Mouse (Mus musculus) spleen, adult 18-20 months (tissue): ENCODE data around the gene Pard3b.

Source experiments
- DNase-seq, 2 experiments: peaks; one replicate each; pipeline ENCODE4 v3.0.0; 2022; ENCODE audit warnings: mixed read lengths in 2 of 2

Gene Pard3b

DNA sequence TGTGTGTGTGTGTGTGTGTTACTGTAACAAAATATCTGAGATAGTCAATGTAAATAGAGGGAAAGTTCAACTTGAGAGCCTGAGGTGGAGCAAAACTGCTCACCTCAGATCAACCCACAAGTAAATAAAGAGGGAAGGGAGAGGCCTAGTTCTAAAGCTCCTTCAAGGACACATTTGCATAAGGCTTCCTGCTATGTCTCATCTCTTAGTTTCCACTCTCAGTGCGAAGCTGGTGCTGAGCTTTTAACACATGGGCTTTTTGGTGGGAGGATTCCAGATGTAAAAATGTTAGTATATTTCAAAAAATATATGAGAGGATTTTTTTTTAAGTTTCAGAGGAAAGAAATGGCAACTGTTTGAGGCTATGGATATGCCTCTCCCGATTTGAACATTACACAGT, 294.9 kb downstream of the Pard3b start:
- no peak for DNase-seq

DNA sequence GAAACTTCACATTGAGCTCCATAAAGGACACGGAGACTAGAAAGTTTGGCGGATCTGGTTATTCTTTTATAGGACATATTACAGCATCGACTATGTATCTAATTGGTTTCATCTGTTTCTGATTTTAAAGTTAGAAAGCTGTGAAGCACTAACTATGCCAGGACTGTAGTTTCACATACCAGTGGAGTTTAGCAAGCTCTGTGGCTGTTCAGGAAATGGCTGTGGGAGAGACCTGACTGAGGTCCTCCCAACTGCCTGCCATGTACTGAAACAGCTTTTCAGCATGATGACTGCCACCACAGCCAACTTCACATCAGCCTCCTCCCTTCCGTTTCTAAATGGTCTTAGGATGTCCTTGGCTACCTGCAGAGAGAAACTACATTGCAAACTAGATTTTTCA, 296.1 kb downstream of the Pard3b start:
- no peak for DNase-seq

DNA sequence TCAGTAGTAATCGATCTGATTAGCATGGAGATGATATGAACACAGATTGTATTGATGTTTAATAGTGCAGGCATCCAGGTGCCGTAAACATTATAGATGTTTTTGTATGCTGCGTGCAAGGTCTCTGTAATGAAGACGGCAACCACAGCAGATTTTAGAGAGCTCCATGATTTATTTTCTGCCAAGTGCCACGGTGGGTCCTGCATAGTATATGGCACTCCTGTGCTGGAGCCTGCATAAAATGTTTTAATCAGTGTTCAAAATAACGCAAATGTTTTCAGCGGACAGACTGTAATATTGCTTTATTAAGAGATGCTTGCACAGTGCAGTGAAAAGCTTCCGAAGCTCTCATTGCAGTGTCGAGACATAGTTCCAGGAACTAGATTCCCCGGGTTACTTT, 301.3 kb downstream of the Pard3b start:
- no peak for DNase-seq

DNA sequence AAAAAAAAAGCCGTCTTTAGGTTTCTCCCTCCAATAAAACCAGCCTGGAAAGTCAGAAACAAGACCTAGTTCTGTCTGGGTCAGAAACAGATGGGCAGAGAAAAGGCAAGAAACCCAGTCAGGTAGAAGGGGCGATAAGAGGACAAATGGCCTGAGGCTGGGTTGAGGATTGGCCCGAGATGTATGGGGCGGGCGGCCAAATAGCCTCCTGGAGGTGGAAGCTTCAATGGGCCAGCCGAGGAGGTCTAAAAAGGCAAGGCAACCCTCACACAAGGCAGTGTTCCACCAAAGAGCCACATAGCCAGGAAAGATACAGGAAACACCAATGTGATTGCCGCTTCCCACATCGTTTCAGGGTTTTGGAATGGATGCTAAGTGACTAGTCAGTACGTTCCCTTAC, 322.9 kb downstream of the Pard3b start:
- DNase-seq, result no peak

DNA sequence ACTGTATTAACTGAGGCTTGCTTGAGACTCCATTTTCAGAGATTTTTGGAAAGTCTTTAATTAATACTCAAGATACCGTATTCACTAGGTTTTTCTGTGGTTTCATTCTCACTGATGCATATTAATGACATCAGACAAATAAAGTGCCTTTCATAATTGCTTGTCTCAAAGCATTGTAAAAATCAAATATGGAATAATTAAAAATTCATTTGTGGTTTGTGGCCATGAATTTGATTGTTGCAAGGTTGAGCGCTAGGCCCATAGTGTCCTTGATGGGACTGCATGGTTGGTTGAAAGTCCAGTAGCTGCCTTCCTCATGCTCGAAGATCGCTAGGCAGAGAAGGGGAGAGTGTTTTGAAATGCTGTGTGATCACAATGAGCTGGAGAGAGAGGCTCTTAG, 323.9 kb downstream of the Pard3b start:
- no peak for DNase-seq

DNA sequence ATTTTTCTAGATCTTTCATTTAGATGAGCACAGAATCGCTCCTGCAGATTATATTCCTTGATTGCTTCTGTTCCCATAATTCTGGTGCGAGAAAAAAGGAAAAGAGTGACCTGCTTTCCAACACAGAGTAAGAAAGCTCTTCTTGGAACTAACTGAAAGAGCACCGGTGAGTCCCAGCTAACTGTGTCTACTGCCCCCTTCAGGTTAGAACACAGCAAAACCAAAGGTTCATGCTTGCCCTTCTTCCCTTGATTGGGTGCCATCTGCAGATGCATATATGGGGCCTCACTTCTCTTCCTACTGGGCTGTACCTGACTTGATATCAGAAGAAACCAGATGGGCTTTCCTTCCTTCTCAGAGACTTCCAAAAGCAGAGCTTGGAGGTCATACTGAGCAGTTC, 328.5 kb downstream of the Pard3b start:
- DNase-seq, result peak in 1 of 2 experiments; percentile 7

DNA sequence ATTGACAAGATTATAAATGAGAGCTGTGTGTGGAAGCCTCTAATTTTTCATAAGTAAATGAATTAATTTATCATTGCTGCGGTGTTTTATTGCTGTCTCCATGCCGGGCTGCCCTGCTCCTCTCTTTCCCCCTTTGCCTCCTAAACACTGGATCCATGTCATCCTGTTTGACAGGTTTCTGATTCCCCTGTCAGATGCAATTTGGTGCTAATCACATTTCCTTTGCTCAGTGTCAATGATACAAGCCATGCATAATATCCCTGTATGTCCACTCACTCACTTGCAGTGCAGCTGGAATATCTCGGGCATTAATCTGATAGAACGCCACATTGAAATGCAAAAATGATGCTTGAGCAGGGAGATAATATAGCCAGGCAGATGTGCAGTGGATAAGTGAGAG, 329.2 kb downstream of the Pard3b start:
- DNase-seq, result no peak

DNA sequence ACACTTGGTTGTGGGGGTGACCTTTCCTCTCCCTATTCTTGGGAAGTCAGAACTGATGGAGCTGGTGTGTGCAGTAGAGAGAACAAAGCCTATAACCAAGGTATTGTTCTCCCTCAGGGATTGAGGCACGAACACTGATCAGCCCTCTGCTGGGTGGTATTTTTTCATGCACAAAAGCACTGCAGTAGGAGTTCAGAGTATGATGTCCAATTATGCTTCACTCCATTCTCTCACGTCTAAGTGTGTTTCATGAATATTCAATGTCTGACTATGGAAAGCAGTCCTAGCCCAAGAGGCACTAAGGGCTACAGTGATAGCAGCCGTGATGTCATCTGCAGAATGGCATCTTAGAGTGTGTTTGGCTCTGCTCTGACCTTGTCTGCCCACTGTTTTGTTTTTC, 359.1 kb downstream of the Pard3b start:
- DNase-seq, result no peak

DNA sequence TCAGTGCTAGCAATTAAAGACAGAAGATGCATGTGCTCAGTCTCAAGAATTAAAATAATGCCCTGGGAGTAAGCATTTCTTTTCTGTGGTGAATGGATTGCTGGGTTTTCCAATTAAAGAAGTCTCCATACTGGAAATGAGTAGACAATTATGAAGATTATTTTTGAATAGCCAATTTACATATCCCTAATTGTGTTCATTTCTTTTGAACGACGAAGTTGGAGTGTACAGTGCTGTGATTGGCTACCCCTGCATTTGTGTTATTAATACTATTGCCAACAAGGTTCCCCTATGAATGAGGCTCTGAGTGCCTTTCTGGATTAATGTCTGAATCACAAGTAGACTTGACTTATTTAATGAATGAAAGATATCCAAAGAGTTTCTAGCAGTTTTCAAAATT, 370.2 kb downstream of the Pard3b start:
- no peak for DNase-seq

DNA sequence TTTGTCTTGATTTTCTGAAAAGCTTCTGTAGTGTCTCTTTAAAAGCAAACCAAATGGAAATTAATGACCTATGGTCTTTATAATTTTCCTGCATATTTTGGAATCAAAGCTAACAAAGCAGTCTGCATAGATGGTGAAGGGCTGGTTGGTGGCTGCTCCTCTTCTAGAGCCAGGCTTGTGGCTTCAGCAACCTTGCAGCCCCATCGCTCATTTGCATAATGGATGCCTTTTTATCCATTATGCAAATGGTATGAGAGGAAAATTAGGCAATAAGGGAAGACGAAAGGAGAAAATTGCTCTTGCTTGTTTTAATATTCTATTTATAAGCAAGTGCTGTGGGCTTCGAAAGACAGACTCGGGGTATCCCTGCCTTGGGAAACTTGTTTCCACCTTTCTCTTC, 373.1 kb downstream of the Pard3b start:
- DNase-seq, result no peak

DNA sequence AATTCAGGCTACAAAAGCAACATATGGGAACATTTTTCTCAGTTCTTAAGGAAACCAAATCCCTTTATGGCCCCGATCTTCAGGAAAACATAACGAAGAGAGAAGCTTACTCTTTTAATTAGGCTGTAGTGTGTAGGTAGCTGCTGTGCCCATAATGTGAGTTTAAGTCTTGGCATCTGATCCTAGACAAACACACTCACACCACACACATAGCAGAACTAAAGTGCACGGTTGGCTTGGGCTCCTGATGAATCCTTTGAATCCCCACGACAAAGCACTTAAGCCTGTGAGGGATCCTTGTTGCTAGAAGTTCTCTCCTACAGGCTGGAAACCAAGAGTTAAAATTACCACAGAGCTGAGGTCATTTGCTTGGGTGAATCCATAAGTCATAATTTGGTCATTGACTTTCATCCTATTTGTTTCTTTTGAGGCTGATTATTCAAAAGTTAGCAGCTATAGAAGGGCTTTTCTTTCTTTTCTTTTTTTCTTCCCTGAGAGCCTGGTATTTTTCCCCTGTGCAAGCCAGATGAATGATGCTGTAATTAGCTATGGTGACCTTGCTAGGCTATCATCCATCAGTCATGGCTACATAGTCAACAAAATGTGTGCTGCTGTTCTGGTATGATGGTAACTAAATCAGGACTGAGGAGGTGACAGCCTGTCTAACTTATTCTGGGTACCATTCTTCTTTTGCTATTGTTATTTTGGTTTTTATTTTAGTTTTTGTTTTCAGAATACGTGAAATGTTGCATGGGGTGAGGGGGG, 378.1 kb downstream of the Pard3b start:
- DNase-seq, result no peak

DNA sequence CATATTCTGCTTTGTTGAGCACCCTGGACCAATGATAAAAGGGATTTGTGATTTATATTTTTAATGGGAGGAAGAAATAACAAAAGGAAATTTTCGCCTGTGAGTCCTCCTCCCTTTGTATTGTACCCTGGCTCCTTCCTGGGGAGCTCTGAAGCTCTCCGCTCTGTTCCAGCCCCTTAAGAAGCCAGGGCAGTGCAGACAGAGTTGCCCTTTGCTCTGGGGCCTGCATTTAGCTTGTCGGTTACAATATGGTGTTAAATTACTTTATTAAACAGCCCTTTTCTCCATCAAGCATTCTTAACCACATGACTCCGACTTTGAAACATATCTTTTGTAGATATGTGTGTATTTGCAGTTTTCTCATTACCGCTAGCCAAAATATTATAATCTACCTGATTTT, 379.7 kb downstream of the Pard3b start:
- DNase-seq, result no peak

DNA sequence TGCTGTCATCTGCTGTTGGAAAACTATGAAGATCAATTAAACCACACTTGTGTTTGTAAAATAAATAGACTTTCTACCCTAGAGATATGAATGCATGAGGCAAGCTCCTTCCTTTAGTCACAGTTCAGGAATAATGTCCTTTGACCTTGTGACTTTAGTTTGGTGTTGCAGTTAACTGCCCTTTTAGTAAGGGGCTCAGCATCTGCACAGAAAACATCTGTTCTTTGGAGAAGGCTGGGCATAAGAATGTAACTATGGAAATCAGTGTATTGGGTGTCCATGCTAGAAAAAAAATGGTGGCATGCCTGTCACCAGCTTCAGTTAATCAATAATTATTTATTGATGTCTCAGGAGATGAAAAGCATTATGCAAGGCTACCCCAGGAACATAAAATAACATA, 381.1 kb downstream of the Pard3b start:
- no peak for DNase-seq

DNA sequence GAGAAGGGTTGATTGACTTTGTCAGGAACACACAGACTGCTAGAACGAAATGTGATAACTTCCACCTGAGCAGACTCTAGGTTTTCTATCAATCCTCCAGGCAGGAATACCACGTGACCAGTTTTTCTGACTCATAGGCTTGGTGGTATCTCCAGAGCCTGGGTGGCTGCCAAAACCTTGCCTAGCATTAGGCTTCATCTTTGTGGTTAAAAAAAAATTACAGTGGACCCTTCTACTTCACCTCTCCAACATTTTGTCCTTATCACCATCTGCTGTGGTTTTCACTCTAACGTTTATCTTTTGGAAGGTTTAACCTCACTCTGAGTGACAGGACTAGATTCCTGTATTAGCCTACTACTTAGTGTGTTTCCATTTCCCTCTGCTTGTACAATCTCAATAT, 403.1 kb downstream of the Pard3b start:
- DNase-seq, result no peak

DNA sequence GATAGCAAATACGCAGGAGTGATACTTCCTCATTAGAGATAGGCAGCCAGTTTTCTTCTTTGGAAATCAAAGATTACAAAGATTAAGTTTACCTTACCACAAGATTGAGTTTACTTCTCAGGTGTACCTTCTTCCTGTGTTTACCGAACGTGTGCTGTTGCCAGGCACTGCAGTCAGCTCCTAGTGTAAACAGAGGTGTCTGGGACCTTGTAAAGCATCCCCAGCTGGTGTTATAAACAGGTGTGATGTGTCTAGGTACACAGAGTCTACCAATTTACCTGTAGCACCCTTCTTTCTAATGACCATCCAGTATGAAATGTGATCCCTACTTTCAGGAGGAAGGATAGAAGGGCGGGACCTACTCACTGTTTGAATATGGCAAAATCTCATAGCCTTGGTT, 410.0 kb downstream of the Pard3b start:
- DNase-seq, result no peak

DNA sequence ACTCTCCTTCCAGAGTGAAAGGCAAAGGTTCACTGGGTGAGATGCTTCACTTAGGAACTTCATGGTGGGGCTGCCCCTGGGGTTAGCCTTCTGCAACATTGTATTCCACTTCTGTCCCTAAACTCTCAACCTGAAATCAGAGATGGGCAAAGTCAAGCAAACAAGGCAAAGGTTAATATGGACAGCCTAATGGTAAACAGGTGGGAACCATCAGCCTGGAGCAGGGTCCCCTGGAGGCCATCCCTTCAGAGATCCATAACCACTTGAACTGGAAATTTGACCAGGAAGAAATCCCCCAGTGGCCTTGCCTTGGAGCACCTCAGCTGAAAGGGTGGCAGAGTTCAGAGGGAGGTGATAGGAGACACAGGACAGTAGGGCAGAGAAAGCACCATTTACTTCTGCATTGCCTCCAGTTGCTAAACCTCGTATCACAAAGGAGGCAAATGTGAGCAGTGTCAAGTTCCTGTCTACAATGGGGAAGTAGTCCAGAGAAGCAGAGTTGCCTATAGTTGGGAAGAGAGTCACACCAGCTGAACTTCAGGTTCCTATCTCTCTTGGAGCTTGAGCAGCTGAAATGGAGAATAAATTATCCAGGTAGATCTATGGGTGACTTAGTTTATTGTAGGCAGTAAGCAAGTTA, 412.7 kb downstream of the Pard3b start:
- no peak for DNase-seq

DNA sequence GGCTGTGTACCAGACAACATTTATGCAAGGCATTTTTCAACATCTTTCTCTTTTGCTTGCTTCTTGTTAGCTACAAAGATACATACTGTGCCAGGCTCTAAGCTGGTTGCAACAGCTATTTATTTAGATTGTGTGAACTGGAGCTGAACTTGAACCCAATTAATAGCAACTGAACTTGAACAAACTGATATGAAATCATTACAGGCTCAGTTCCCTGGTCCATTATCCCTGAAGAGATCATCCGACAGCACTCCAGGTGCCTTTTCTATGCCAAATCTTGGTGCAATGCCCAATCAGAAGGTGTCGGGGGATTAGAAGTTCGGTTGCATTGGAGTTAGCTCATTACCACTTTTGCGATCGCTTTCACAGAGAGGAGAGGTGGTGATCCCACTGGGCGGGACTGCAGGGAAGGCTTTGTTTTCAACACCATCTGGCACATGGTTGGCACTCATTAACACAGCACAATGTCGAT, 414.6 kb downstream of the Pard3b start:
- DNase-seq, result no peak

DNA sequence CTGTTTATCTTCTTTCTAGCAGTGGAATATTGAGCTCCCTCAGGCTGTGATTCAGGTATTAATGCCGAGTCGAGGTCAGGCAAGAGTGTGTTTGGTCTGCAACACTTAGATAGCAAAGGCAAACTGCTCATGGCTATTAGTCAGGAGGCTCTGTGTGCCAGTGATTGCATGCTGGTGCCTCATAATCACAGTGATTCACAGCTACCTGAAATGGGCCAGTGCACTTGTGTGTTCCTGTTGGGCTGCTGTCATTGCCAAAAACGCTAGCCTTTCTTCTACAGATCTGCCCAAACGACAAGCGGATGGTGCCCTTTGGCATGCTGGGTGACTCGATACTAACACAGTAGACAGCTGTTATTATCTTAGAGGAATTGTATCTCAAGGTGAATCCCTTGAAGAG, 416.7 kb downstream of the Pard3b start:
- no peak for DNase-seq

DNA sequence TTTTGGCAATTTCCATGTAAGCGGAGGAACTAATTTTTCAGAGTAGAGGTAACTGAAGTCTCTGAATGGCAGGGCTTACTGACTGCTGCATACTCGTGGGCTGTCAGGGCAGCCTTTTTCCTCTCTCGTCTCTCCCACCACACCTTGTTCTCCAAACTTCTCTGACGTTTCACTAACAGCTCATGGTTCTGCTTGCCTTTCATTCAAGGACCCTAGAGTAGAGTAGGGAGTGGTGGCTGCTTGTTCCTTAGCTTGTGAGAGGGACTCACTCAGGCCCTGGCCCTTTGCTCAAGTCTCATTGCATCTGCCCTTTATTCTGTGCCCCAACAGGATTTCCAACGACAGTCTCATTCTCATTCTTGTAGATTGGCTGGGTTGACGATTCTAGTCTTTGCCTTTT, 432.0 kb downstream of the Pard3b start:
- DNase-seq, result no peak

DNA sequence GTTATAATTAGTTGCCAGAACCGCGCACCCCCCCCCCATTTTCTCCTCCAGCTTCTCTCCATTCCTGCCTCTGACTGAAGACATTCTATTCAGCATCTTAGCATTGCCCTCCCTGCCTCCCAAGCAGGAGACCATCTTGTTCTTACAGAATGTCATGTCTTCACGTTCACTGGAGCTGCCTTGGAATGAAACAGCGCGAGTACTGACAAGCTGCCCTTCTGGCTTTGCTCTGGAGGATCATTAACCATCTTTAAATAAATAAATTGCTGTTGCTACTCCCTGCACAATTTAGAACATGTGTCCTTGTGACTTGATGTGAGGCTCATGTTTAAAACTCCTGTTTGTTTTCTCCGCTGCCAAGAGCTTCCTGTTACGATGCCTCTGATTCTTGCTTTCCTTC, 432.5 kb downstream of the Pard3b start:
- DNase-seq, result no peak

DNA sequence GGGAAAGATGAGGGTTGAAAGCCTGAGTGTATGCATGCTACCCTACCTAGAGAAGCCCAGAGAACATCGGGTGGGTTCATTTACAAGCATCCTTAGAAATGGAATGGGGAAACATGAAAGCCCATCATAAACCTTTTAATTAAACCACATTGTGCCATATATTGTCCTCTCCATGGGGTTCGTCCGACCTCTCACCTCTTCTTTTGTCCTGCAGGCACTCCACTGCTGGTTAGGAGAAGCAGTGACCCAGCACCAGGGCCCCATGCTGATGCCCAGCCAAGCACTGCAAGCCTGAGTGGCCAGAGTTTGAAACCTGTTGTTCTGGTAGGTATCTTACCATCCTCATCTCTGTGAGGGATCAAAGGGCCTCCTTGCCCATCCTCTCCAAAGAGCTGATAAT, 437.5 kb downstream of the Pard3b start:
- DNase-seq, result no peak

DNA sequence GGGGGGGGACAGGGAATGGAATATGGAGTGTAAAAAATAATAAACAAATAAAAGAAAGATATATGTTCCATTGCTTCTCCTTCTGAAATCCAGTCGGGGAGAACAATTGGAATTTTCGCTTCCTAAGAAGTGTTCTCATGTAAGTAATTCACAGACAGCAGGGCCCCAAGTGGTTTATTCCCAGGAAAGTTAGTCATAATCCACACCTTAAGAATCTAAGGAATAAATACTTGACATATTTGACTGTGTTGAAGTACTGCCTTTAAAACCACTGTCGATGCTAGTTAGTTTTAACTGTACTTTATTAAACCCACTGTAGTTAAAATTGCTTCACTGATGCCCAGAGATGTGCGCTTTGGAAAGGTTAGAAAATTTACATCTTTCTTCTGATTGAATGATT, 442.5 kb downstream of the Pard3b start:
- no peak for DNase-seq

DNA sequence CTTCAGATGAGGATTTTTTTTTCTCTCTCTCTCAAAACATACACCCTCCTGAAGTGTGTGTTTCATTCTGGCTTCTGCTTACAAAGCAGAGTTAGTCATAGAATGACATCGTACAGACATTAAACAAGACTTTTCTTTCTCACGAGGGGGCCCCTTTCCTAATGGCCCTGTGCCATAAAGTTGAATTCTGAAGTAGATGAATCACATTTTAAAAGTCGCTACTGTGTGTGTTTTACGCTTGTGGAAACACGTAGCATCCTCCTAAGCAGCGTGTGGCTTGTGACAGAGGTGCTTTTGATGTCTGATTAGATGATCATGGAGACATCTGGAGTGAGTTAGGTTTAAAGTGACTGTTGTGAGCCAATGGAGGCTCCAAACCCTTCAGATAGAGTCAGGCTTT, 447.4 kb downstream of the Pard3b start:
- no peak for DNase-seq

DNA sequence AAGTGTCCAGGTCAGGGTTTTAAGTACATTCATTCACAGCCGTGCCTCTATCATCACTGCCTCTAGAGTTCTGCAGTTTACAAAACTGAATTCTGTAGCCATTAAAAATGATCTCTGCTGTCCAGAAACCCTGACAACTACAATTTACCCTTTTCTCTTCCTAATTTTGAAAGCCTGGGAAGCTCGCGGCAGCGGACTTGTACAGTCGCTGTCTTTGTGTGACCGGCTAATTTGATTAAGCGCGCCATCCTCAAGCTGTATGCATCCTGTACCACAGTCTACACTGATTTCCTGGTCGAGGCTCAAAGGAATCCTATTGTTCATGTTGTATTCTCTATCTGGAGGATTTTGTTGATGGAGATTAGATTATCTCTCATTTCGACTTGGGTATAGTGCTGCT, 448.8 kb downstream of the Pard3b start:
- DNase-seq, result no peak

DNA sequence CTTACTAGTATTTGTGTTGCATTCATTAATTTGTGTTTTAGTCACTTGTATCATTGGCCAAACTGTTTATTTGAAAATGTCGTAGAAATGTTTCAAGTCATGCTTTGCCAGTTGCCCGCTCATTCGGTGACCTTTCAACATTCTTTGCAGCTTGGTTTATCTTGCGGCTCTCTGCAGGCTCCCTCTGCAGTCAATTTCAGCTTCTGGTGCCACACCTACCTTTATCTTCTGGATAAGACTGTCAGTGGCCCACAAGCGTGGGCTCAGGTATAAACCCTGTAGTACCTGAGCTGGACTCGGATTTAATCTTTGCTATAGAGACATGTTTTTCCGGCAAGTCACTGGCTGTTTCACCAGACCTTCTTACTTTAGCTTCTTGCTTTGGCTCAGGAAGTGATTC, 456.3 kb downstream of the Pard3b start:
- DNase-seq, result no peak
